Mouse (Mus musculus): ENCODE results near the gene Gm14327. TPM values are rescaled to one million over a fixed set of nuclear protein-coding genes. Genes with fewer than 3 reads are reported as not detected.
"Not testable (repeated sequence)": the region's sequence is repeated elsewhere in the genome, so short reads cannot be mapped to it uniquely, and the experiment has no call there.

Gene Gm14327
- total RNA-seq (2022) = 10 to 100 TPM in 1 of 4 experiments, 1 to 10 TPM in 3; 5.4 to 10.4 (median 6.4) TPM

- DNase-seq (ENCODE audit: low spot score in 2 of 2) = not testable (repeated sequence)
Observed at GRCm38 (mm10) chr2:177897046-177897578, at the start of gene Gm14327. TSS of gene Gm14327 (plus strand) at chr2:177897096.

- DNase-seq (ENCODE audit: low spot score in 2 of 2) = not testable (repeated sequence)
Observed at GRCm38 (mm10) chr2:177862254-177862653, 34.6 kb upstream of the Gm14327 start.

- not testable (repeated sequence) for DNase-seq (ENCODE audit: low spot score in 2 of 2)
Observed at GRCm38 (mm10) chr2:177887743-177888142, 9.2 kb upstream of the Gm14327 start.

- not testable (repeated sequence) for DNase-seq (ENCODE audit: low spot score in 2 of 2)
Observed at GRCm38 (mm10) chr2:177898171-177898570, 1.3 kb downstream of the Gm14327 start.

GRCm38 (mm10) chr2:177903276-177903675, 6.4 kb downstream of the Gm14327 start:
- DNase-seq (ENCODE audit: low spot score in 2 of 2) = not testable (repeated sequence)

- not testable (repeated sequence) for DNase-seq (ENCODE audit: low spot score in 2 of 2)
Observed at GRCm38 (mm10) chr2:177925563-177926103, 28.7 kb downstream of the Gm14327 start, which contains the start of gene Zfp972. TSS of gene Zfp972 (minus strand) at chr2:177925613.

Other genes with a start within 250 kb of the Gm14327 start
- gene Gm14322, start 137.8 kb upstream of the Gm14327 start, total RNA-seq (2022) = 10 to 100 TPM; 28.5 to 41.3 (median 36.1) TPM
- 100 to 1,000 TPM; 119 to 179 (median 147) TPM for gene Gm14325, start 56.8 kb upstream of the Gm14327 start, total RNA-seq (2022)
- gene Zfp972, start 28.5 kb downstream of the Gm14327 start, total RNA-seq (2022) = 1 to 10 TPM in 3 of 4 experiments, under 1 TPM in 1; 0.64 to 1.3 (median 1.1) TPM
- 10 to 100 TPM; 57.9 to 76.8 (median 68.9) TPM for gene Gm14326, start 60.2 kb downstream of the Gm14327 start, total RNA-seq (2022)
- gene Zfp971, start 126.2 kb downstream of the Gm14327 start, total RNA-seq (2022) = 10 to 100 TPM; 30.7 to 40.8 (median 31.1) TPM
- 10 to 100 TPM; 23.3 to 36.1 (median 27.2) TPM for gene Zfp931, start 181.4 kb downstream of the Gm14327 start, total RNA-seq (2022)
- gene Phactr3, start 221.9 kb downstream of the Gm14327 start, total RNA-seq (2022) = 100 to 1,000 TPM; 123 to 135 (median 125) TPM